Mouse (Mus musculus): ENCODE measurements at regions not wholly inside any gene's neighbourhood (a gene's known extent, or its start where the extent isn't known, plus 50 kb on each side); places are given as distances from the start of the nearest gene placed in this dataset.

GRCm38 (mm10) chr13:107457270-107457669 lies 435.3 kb upstream of the Kif2a start:
- Histone ChIP-seq H3K27me3 (ENCODE audit: insufficient read depth, low read length) (no peaks in the 10 kb centered on the region), H3K4me3 (ENCODE audit: low read length) (no peak overlapping the region), H3K4me1 (ENCODE audit: insufficient read depth, low read length) (peaks cover 7% of the 10 kb centered on the region), H3K27ac (ENCODE audit: low read length) (no peak overlapping the region), H3K4me2 (replicated peaks; ENCODE audit: low read depth, low read length) (no peak overlapping the region), H3K9me3 (ENCODE audit: low read length) (no peaks in the 10 kb centered on the region), H3K9ac (replicated peaks; ENCODE audit: low read length) (no peak overlapping the region), H3K36me3 (ENCODE audit: insufficient read depth, low read length) (no peaks in the 10 kb centered on the region)
- no peak for ATAC-seq (ENCODE audit: low FRiP score, low TSS enrichment)
- WGBS = 87% methylated on average over 10 of the region's 10 CpGs

DNA sequence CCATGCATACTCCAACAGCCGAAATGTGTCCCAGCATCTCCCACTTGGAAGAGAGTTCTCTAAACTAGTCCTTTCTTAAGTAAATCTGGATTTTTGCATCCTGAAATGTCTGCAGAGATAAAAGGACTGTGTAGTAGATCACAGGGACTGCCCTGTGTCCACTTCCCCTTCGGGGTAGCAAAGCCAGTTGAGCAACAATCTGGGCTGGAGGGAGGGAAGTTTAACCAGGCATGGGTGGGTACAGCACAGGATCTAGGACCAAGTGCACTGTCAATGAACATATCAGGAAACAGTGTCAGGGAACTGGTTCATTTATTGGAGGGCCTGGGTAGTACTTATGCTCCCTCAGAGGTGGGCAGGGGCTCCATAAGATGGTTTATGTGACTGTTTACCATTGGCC lies 434.5 kb upstream of the Kif2a start:
- Histone ChIP-seq H3K4me3 (ENCODE audit: low read length) (no peak overlapping the region), H3K27ac (ENCODE audit: low read length) (no peak overlapping the region), H3K9ac (replicated peaks; ENCODE audit: low read length) (no peak overlapping the region), H3K9me3 (ENCODE audit: low read length) (peaks cover 5% of the 10 kb centered on the region; the same call in 1 of the 2 replicates), H3K27me3 (ENCODE audit: insufficient read depth, low read length) (no peaks in the 10 kb centered on the region), H3K36me3 (ENCODE audit: insufficient read depth, low read length) (no peaks in the 10 kb centered on the region), H3K4me2 (replicated peaks; ENCODE audit: low read depth, low read length) (no peak overlapping the region), H3K4me1 (ENCODE audit: insufficient read depth, low read length) (peaks cover 3% of the 10 kb centered on the region)
- no peak for ATAC-seq (ENCODE audit: low FRiP score, low TSS enrichment)
- 73% methylated on average over 2 of the region's 2 CpGs for WGBS

- no peak for ATAC-seq (ENCODE audit: low FRiP score, low TSS enrichment)
Measured at GRCm38 (mm10) chr13:107449598-107450179, 427.8 kb upstream of the Kif2a start.

GRCm38 (mm10) chr13:107447813-107448212 lies 425.9 kb upstream of the Kif2a start:
- ATAC-seq (ENCODE audit: low FRiP score, low TSS enrichment) = no peak
- Histone ChIP-seq H3K4me2 (replicated peaks; ENCODE audit: low read depth, low read length) (no peak overlapping the region), H3K9me3 (ENCODE audit: low read length) (peaks cover 5% of the 10 kb centered on the region; the same call in 1 of the 2 replicates), H3K36me3 (ENCODE audit: insufficient read depth, low read length) (no peaks in the 10 kb centered on the region), H3K4me1 (ENCODE audit: insufficient read depth, low read length) (no peaks in the 10 kb centered on the region), H3K9ac (replicated peaks; ENCODE audit: low read length) (no peak overlapping the region), H3K4me3 (ENCODE audit: low read length) (no peak overlapping the region), H3K27me3 (ENCODE audit: insufficient read depth, low read length) (no peaks in the 10 kb centered on the region), H3K27ac (ENCODE audit: low read length) (no peak overlapping the region)
- WGBS = 71% methylated on average over 2 of the region's 2 CpGs

More at GRCm38 (mm10) chr13:107449598-107450179, 427.8 kb upstream of the Kif2a start:
- H3K4me1 ChIP-seq (ENCODE audit: insufficient read depth, low read length) = no peaks in the 10 kb centered on the region
- peaks cover 5% of the 10 kb centered on the region; the same call in 1 of the 2 replicates for H3K9me3 ChIP-seq (ENCODE audit: low read length)
- no peak overlapping the region for H3K27ac ChIP-seq (ENCODE audit: low read length)
- H3K9ac ChIP-seq (replicated peaks; ENCODE audit: low read length) = no peak overlapping the region
- no peak overlapping the region for H3K4me2 ChIP-seq (replicated peaks; ENCODE audit: low read depth, low read length)
- H3K4me3 ChIP-seq (ENCODE audit: low read length) = no peak overlapping the region
- no peaks in the 10 kb centered on the region for H3K36me3 ChIP-seq (ENCODE audit: insufficient read depth, low read length)
- no peaks in the 10 kb centered on the region for H3K27me3 ChIP-seq (ENCODE audit: insufficient read depth, low read length)
- 70% methylated on average over 11 of the region's 11 CpGs for WGBS

GRCm38 (mm10) chr13:107419363-107420155 lies 397.6 kb upstream of the Kif2a start:
- no peak for ATAC-seq (ENCODE audit: low FRiP score, low TSS enrichment)
- 70% methylated on average over 3 of the region's 3 CpGs for WGBS
- no peak overlapping the region for H3K9ac ChIP-seq (replicated peaks; ENCODE audit: low read length)

GRCm38 (mm10) chr13:107410267-107410666 lies 388.3 kb upstream of the Kif2a start:
- no peak for ATAC-seq (ENCODE audit: low FRiP score, low TSS enrichment)
- H3K36me3 ChIP-seq (ENCODE audit: insufficient read depth, low read length) = no peaks in the 10 kb centered on the region
- H3K4me1 ChIP-seq (ENCODE audit: insufficient read depth, low read length) = no peaks in the 10 kb centered on the region
- no peak overlapping the region for H3K4me2 ChIP-seq (replicated peaks; ENCODE audit: low read depth, low read length)
- no peak overlapping the region for H3K27ac ChIP-seq (ENCODE audit: low read length)
- H3K4me3 ChIP-seq (ENCODE audit: low read length) = no peak overlapping the region
- H3K9ac ChIP-seq (replicated peaks; ENCODE audit: low read length) = no peak overlapping the region
- no peaks in the 10 kb centered on the region for H3K27me3 ChIP-seq (ENCODE audit: insufficient read depth, low read length)
- H3K9me3 ChIP-seq (ENCODE audit: low read length) = no peaks in the 10 kb centered on the region

More at GRCm38 (mm10) chr13:107419363-107420155, 397.6 kb upstream of the Kif2a start:
- H3K27me3 ChIP-seq (ENCODE audit: insufficient read depth, low read length) = no peaks in the 10 kb centered on the region
- no peak overlapping the region for H3K4me2 ChIP-seq (replicated peaks; ENCODE audit: low read depth, low read length)
- no peak overlapping the region for H3K27ac ChIP-seq (ENCODE audit: low read length)
- no peaks in the 10 kb centered on the region for H3K36me3 ChIP-seq (ENCODE audit: insufficient read depth, low read length)
- no peaks in the 10 kb centered on the region for H3K4me1 ChIP-seq (ENCODE audit: insufficient read depth, low read length)
- no peaks in the 10 kb centered on the region for H3K9me3 ChIP-seq (ENCODE audit: low read length)
- no peak overlapping the region for H3K4me3 ChIP-seq (ENCODE audit: low read length)

- WGBS = 74% methylated on average over 5 of the region's 5 CpGs
- no peak overlapping the region for H3K27ac ChIP-seq (ENCODE audit: low read length)
- no peaks in the 10 kb centered on the region for H3K36me3 ChIP-seq (ENCODE audit: insufficient read depth, low read length)
- ATAC-seq (ENCODE audit: low FRiP score, low TSS enrichment) = no peak
- no peak overlapping the region for H3K9ac ChIP-seq (replicated peaks; ENCODE audit: low read length)
- H3K4me2 ChIP-seq (replicated peaks; ENCODE audit: low read depth, low read length) = no peak overlapping the region
- no peaks in the 10 kb centered on the region for H3K4me1 ChIP-seq (ENCODE audit: insufficient read depth, low read length)
- H3K27me3 ChIP-seq (ENCODE audit: insufficient read depth, low read length) = no peaks in the 10 kb centered on the region
- no peaks in the 10 kb centered on the region for H3K9me3 ChIP-seq (ENCODE audit: low read length)
- H3K4me3 ChIP-seq (ENCODE audit: low read length) = no peak overlapping the region
Measured at GRCm38 (mm10) chr13:107407674-107408026, 385.7 kb upstream of the Kif2a start.

- no peak for ATAC-seq (ENCODE audit: low FRiP score, low TSS enrichment)
- Histone ChIP-seq H3K4me1 (ENCODE audit: insufficient read depth, low read length) (no peaks in the 10 kb centered on the region), H3K27me3 (ENCODE audit: insufficient read depth, low read length) (no peaks in the 10 kb centered on the region), H3K4me2 (replicated peaks; ENCODE audit: low read depth, low read length) (no peak overlapping the region), H3K9me3 (ENCODE audit: low read length) (no peaks in the 10 kb centered on the region), H3K4me3 (ENCODE audit: low read length) (no peak overlapping the region), H3K36me3 (ENCODE audit: insufficient read depth, low read length) (no peaks in the 10 kb centered on the region), H3K27ac (ENCODE audit: low read length) (no peak overlapping the region), H3K9ac (replicated peaks; ENCODE audit: low read length) (no peak overlapping the region)
- 80% methylated on average over 5 of the region's 5 CpGs for WGBS
Measured at GRCm38 (mm10) chr13:107406977-107407673, 385.2 kb upstream of the Kif2a start.

DNA sequence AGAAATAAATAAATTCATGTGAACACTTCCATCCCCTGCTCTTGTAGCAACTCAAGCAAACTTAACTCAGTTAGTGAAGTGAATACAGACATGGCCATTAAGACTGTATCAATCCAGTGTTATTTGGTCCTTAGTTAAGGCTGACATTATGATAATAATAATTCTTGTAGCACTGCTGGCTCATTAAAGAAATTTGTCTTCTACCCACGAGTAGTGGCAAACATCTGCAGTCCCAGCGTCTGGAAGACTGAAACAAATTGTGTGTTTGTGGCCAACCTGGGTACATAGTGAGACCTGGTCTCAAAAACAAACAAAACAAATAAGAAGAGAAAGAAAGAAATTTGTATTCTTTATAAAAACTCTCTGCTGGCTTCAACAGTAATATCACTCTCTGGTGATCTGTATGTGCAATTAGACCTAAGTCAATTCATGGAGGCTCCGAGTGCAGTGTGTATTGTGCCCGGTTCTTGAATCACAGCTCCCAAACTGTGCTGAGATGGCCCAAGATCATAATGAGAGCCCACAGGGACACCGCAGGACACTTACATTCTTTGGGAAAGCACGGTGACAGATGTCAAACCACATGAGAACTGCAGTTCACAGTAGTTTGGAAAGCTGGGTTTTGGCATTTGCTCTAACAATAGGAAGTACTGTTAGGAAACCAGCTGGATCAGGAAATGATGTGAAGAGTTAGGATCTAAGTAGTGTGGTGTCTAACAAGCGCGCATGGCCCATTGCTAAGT lies 376.9 kb upstream of the Kif2a start:
- WGBS = 84% methylated on average over 8 of the region's 8 CpGs
- no peak overlapping the region for H3K4me3 ChIP-seq (ENCODE audit: low read length)
- no peaks in the 10 kb centered on the region for H3K36me3 ChIP-seq (ENCODE audit: insufficient read depth, low read length)
- H3K9me3 ChIP-seq (ENCODE audit: low read length) = no peaks in the 10 kb centered on the region
- no peaks in the 10 kb centered on the region for H3K4me1 ChIP-seq (ENCODE audit: insufficient read depth, low read length)
- no peak overlapping the region for H3K27ac ChIP-seq (ENCODE audit: low read length)
- H3K27me3 ChIP-seq (ENCODE audit: insufficient read depth, low read length) = no peaks in the 10 kb centered on the region
- H3K4me2 ChIP-seq (replicated peaks; ENCODE audit: low read depth, low read length) = no peak overlapping the region
- ATAC-seq (ENCODE audit: low FRiP score, low TSS enrichment) = no peak
- H3K9ac ChIP-seq (replicated peaks; ENCODE audit: low read length) = no peak overlapping the region

Data from kidney, embryonic 16.5 days (tissue).